Mouse (Mus musculus): ENCODE data around the gene Best2. TPM values are rescaled to one million over a fixed set of nuclear protein-coding genes. Genes with fewer than 3 reads are reported as not detected.
A peak's percentile ranks its signal among the peaks of the same experiment; 100 is the strongest.

Gene Best2
- total RNA-seq, 2 experiments from 2014 or later, result not detected

- no peak for ATAC-seq (replicated peaks; ENCODE audit: low FRiP score, poor library complexity, severe bottlenecking)
Observed at GRCm38 (mm10) chr8:84970135-84970790, 44.1 kb downstream of the Best2 start.

GRCm38 (mm10) chr8:84969241-84970134 lies 44.8 kb downstream of the Best2 start, which contains the start of the genes Gm49661, Prdx2 and Rnaseh2a:
Gene Gm49661, minus strand, starts transcription at chr8:84969433.
Gene Prdx2, plus strand, starts transcription at chr8:84969587.
Gene Rnaseh2a, minus strand, starts transcription at chr8:84969767.
- peak; percentile 51 for ATAC-seq (replicated peaks; ENCODE audit: low FRiP score, poor library complexity, severe bottlenecking)

DNA sequence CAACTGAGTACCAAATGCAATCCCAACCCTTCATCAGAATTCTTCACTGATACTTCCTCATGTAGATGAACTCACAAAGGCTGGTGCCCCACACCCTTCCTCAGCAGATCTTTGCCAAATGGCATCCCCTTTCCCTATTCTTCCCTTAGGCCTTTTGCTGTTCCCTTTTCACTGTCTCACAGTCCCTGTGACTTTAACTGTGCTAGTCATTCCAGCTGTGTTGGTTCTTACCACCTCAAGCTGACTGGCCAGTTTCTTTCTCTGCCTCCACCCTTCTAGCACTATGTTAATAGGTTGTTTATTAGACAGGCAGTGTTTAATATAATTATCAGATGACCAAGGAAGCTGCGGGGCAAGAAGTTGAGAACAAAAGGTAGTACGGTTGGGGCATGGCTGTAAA lies 45.7 kb downstream of the Best2 start:
- no peak for ATAC-seq (replicated peaks; ENCODE audit: low FRiP score, poor library complexity, severe bottlenecking)

DNA sequence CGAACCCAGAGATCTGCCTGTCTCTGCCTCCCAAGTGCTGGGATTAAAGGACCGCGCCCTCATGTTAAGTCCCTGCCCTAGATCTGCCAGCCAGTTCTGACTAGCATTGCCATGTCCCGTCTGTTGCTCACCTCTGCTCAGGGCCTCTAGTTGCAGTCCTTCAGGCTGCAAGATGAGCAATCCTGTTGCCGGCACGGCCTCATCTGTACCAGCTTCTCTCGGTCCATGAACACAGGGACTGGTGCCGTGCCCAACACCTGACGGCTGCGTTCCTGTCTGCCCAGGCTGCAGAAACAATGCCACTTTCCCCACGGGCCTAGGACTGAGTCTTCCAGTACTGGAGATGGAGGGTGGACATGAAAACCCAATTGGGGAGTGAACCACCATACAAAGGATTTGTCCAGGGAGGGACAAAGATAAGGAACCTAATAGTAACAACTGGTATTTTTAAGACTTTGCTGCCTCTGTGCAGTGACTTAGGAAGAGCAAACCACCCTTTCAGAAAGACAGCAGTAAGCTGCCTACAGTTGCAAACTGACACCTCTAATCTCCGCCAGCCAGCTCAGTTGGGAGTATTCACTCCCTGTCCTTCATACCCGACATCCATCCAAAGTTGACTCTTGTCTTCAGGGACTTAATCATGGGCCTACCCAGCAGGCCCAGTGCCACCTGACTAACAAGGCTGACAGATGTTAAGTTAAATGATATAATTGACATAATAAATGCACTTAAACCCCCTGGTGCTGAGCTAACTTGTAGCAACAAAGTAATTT lies 46.6 kb downstream of the Best2 start:
- no peak for ATAC-seq (replicated peaks; ENCODE audit: low FRiP score, poor library complexity, severe bottlenecking)

DNA sequence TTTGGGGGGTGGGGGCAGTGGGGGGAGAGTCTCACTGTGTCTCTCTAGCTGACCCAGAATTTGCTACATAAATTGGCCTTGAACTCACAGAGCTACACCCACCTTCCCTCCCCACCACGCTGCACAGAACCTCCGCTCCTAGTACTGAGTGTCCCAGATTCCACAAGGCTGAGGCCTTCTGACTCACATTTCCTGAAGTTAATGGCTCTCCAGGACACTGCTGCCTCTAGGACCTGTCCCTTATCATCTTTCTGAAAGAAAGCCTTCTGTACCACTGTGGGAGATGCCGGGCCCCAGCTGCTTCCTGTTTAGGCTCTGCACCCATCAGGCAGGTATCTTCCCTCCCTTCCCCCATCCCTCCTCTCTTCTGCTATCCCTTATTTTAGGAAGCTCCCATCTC lies 47.7 kb downstream of the Best2 start:
- ATAC-seq (replicated peaks; ENCODE audit: low FRiP score, poor library complexity, severe bottlenecking), result no peak

GRCm38 (mm10) chr8:84965731-84966291 lies 48.5 kb downstream of the Best2 start:
- ATAC-seq (replicated peaks; ENCODE audit: low FRiP score, poor library complexity, severe bottlenecking), result peak; percentile 76

- ATAC-seq (replicated peaks; ENCODE audit: low FRiP score, poor library complexity, severe bottlenecking), result no peak
Observed at GRCm38 (mm10) chr8:84963952-84964351, 50.4 kb downstream of the Best2 start.

DNA sequence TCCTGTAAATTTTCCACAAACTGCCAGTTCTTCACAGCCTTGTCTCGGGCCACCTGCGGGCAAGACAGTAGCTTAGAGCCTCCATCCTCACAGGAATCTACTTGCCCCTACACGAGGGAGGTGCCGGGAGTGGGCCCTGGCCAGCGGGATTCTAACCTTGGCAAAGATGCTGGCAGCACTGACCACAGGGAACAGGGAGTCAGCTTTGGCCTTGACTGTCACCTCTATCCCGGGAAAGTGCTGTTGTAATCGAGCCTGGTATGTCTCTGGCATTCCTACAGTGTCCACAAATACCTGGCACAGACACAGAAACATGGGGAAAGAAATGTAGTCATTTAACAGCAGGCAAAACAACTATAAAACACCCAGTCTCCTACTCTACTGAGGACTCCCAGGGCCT lies 54.5 kb downstream of the Best2 start:
- no peak for ATAC-seq (replicated peaks; ENCODE audit: low FRiP score, poor library complexity, severe bottlenecking)

Other genes starting within 250 kb of the Best2 start
- gene Nfix, start 214.2 kb downstream of the Best2 start, total RNA-seq (2015; ENCODE audit: low replicate concordance), result 19.0 and 24.5 TPM in 2 replicates
- 7.9 and 14.1 TPM in 2 replicates for gene Nfix, start 214.2 kb downstream of the Best2 start, total RNA-seq (2017; ENCODE audit: low replicate concordance)
- 2.3 TPM in 1 of 2 replicates, not detected in the other for gene Dand5, start 191.7 kb downstream of the Best2 start, total RNA-seq (2015; ENCODE audit: low replicate concordance)
- 2.3 and 3.9 TPM in 2 replicates for gene Dand5, start 191.7 kb downstream of the Best2 start, total RNA-seq (2017; ENCODE audit: low replicate concordance)
- gene Gadd45gip1, start 183.0 kb downstream of the Best2 start, total RNA-seq (2015; ENCODE audit: low replicate concordance), result 4.4 and 5.9 TPM in 2 replicates
- 7.4 and 7.7 TPM in 2 replicates for gene Gadd45gip1, start 183.0 kb downstream of the Best2 start, total RNA-seq (2017; ENCODE audit: low replicate concordance)
- 379 and 406 TPM in 2 replicates for gene Rad23a, start 173.9 kb downstream of the Best2 start, total RNA-seq (2015; ENCODE audit: low replicate concordance)
- 572 and 669 TPM in 2 replicates for gene Rad23a, start 173.9 kb downstream of the Best2 start, total RNA-seq (2017; ENCODE audit: low replicate concordance)
- 255 and 289 TPM in 2 replicates for gene Calr, start 167.6 kb downstream of the Best2 start, total RNA-seq (2015; ENCODE audit: low replicate concordance)
- gene Calr, start 167.6 kb downstream of the Best2 start, total RNA-seq (2017; ENCODE audit: low replicate concordance), result 800 and 908 TPM in 2 replicates
- 6.0 and 9.6 TPM in 2 replicates for gene Farsa, start 157.5 kb downstream of the Best2 start, total RNA-seq (2015; ENCODE audit: low replicate concordance)
- gene Farsa, start 157.5 kb downstream of the Best2 start, total RNA-seq (2017; ENCODE audit: low replicate concordance), result 25.0 and 28.8 TPM in 2 replicates
- gene Syce2, start 142.4 kb downstream of the Best2 start, total RNA-seq (2015; ENCODE audit: low replicate concordance), result 54.3 and 54.8 TPM in 2 replicates
- 10.6 and 24.4 TPM in 2 replicates for gene Syce2, start 142.4 kb downstream of the Best2 start, total RNA-seq (2017; ENCODE audit: low replicate concordance)
- 7.9 and 14.6 TPM in 2 replicates for gene Gcdh, start 120.6 kb downstream of the Best2 start, total RNA-seq (2015; ENCODE audit: low replicate concordance)
- gene Gcdh, start 120.6 kb downstream of the Best2 start, total RNA-seq (2017; ENCODE audit: low replicate concordance), result 13.4 and 17.6 TPM in 2 replicates
- gene Klf1, start 112.6 kb downstream of the Best2 start, total RNA-seq (2015; ENCODE audit: low replicate concordance), result 58.9 and 59.8 TPM in 2 replicates
- gene Klf1, start 112.6 kb downstream of the Best2 start, total RNA-seq (2017; ENCODE audit: low replicate concordance), result 85.0 and 116 TPM in 2 replicates
- gene Dnase2a, start 106.0 kb downstream of the Best2 start, total RNA-seq (2015; ENCODE audit: low replicate concordance), result 31.9 and 44.9 TPM in 2 replicates
- gene Dnase2a, start 106.0 kb downstream of the Best2 start, total RNA-seq (2017; ENCODE audit: low replicate concordance), result 85.2 and 99.8 TPM in 2 replicates
- not detected in 2 replicates for gene Mast1, start 77.2 kb downstream of the Best2 start, total RNA-seq (2015; ENCODE audit: low replicate concordance)
- gene Mast1, start 77.2 kb downstream of the Best2 start, total RNA-seq (2017; ENCODE audit: low replicate concordance), result 0.28 TPM in 1 of 2 replicates, not detected in the other
- gene Rtbdn, start 67.5 kb downstream of the Best2 start, total RNA-seq (2015; ENCODE audit: low replicate concordance), result not detected in 2 replicates
- gene Rtbdn, start 67.5 kb downstream of the Best2 start, total RNA-seq (2017; ENCODE audit: low replicate concordance), result not detected in 2 replicates
- not detected in 2 replicates for gene Gm49661, start 45.1 kb downstream of the Best2 start, total RNA-seq (2015; ENCODE audit: low replicate concordance)
- not detected in 2 replicates for gene Gm49661, start 45.1 kb downstream of the Best2 start, total RNA-seq (2017; ENCODE audit: low replicate concordance)
- gene Prdx2, start 44.9 kb downstream of the Best2 start, total RNA-seq (2015; ENCODE audit: low replicate concordance), result 1,192 and 1,430 TPM in 2 replicates
- gene Prdx2, start 44.9 kb downstream of the Best2 start, total RNA-seq (2017; ENCODE audit: low replicate concordance), result 2,193 and 2,235 TPM in 2 replicates
- 31.8 and 67.2 TPM in 2 replicates for gene Rnaseh2a, start 44.8 kb downstream of the Best2 start, total RNA-seq (2015; ENCODE audit: low replicate concordance)
- gene Rnaseh2a, start 44.8 kb downstream of the Best2 start, total RNA-seq (2017; ENCODE audit: low replicate concordance), result 37.4 and 37.9 TPM in 2 replicates
- 6.1 and 6.7 TPM in 2 replicates for gene Junb, start 35.8 kb downstream of the Best2 start, total RNA-seq (2015; ENCODE audit: low replicate concordance)
- gene Junb, start 35.8 kb downstream of the Best2 start, total RNA-seq (2017; ENCODE audit: low replicate concordance), result 15.5 and 16.1 TPM in 2 replicates
- 1.9 and 5.0 TPM in 2 replicates for gene Hook2, start 23.9 kb downstream of the Best2 start, total RNA-seq (2015; ENCODE audit: low replicate concordance)
- gene Hook2, start 23.9 kb downstream of the Best2 start, total RNA-seq (2017; ENCODE audit: low replicate concordance), result 1.6 and 6.1 TPM in 2 replicates
- gene Asna1, start 10.8 kb upstream of the Best2 start, total RNA-seq (2015; ENCODE audit: low replicate concordance), result 20.8 and 24.2 TPM in 2 replicates
- gene Asna1, start 10.8 kb upstream of the Best2 start, total RNA-seq (2017; ENCODE audit: low replicate concordance), result 13.5 and 26.3 TPM in 2 replicates
- 32.1 and 45.4 TPM in 2 replicates for gene Trir, start 12.3 kb upstream of the Best2 start, total RNA-seq (2015; ENCODE audit: low replicate concordance)
- gene Trir, start 12.3 kb upstream of the Best2 start, total RNA-seq (2017; ENCODE audit: low replicate concordance), result 72.9 and 103 TPM in 2 replicates
- 9.6 and 10.8 TPM in 2 replicates for gene Tnpo2, start 22.4 kb upstream of the Best2 start, total RNA-seq (2015; ENCODE audit: low replicate concordance)
- 11.2 and 14.6 TPM in 2 replicates for gene Tnpo2, start 22.4 kb upstream of the Best2 start, total RNA-seq (2017; ENCODE audit: low replicate concordance)
- gene Fbxw9, start 45.5 kb upstream of the Best2 start, total RNA-seq (2015; ENCODE audit: low replicate concordance), result 5.4 TPM in 1 of 2 replicates, not detected in the other
- 0.43 and 4.3 TPM in 2 replicates for gene Fbxw9, start 45.5 kb upstream of the Best2 start, total RNA-seq (2017; ENCODE audit: low replicate concordance)
- gene Gm5741, start 53.5 kb upstream of the Best2 start, total RNA-seq (2015; ENCODE audit: low replicate concordance), result not detected in 2 replicates
- gene Gm5741, start 53.5 kb upstream of the Best2 start, total RNA-seq (2017; ENCODE audit: low replicate concordance), result not detected in 2 replicates
- 12.3 and 16.1 TPM in 2 replicates for gene Dhps, start 57.2 kb upstream of the Best2 start, total RNA-seq (2015; ENCODE audit: low replicate concordance)
- 3.2 and 12.1 TPM in 2 replicates for gene Dhps, start 57.2 kb upstream of the Best2 start, total RNA-seq (2017; ENCODE audit: low replicate concordance)
- 26.1 and 31.3 TPM in 2 replicates for gene Wdr83os, start 66.2 kb upstream of the Best2 start, total RNA-seq (2015; ENCODE audit: low replicate concordance)
- 4.3 and 11.3 TPM in 2 replicates for gene Wdr83os, start 66.2 kb upstream of the Best2 start, total RNA-seq (2017; ENCODE audit: low replicate concordance)
- gene Wdr83, start 66.8 kb upstream of the Best2 start, total RNA-seq (2015; ENCODE audit: low replicate concordance), result 1.7 and 16.9 TPM in 2 replicates
- gene Wdr83, start 66.8 kb upstream of the Best2 start, total RNA-seq (2017; ENCODE audit: low replicate concordance), result 4.9 and 6.3 TPM in 2 replicates
- 27.5 and 32.8 TPM in 2 replicates for gene Man2b1, start 68.7 kb upstream of the Best2 start, total RNA-seq (2015; ENCODE audit: low replicate concordance)
- 17.8 and 18.6 TPM in 2 replicates for gene Man2b1, start 68.7 kb upstream of the Best2 start, total RNA-seq (2017; ENCODE audit: low replicate concordance)
- not detected in 2 replicates for gene Zfp791, start 108.6 kb upstream of the Best2 start, total RNA-seq (2015; ENCODE audit: low replicate concordance)
- not detected in 2 replicates for gene Zfp791, start 108.6 kb upstream of the Best2 start, total RNA-seq (2017; ENCODE audit: low replicate concordance)
- not detected in 2 replicates for gene Cks1brt, start 137.4 kb upstream of the Best2 start, total RNA-seq (2015; ENCODE audit: low replicate concordance)
- gene Cks1brt, start 137.4 kb upstream of the Best2 start, total RNA-seq (2017; ENCODE audit: low replicate concordance), result not detected in 2 replicates
- gene Olfr371, start 211.5 kb upstream of the Best2 start, total RNA-seq (2015; ENCODE audit: low replicate concordance), result not detected in 2 replicates
- not detected in 2 replicates for gene Olfr371, start 211.5 kb upstream of the Best2 start, total RNA-seq (2017; ENCODE audit: low replicate concordance)